Mouse (Mus musculus) bone marrow, adult 2 months (tissue): ENCODE results near the gene Iqch. TPM values are rescaled to one million over a fixed set of nuclear protein-coding genes. Genes with fewer than 3 reads are reported as not detected.

Source experiments
- H3K27ac ChIP-seq: fragments of 200-500 bp; 2 replicates; pipeline ENCODE4 v1.5.1; 2012; ENCODE audit warnings: low read depth, mild to moderate bottlenecking, control low read depth, inconsistent platforms, low read length; ENCODE audit not compliant: control insufficient read depth, poor library complexity, insufficient read depth
- H3K4me1 ChIP-seq: fragments of 200-500 bp; 2 replicates; pipeline ENCODE4 v1.6.1; 2011; ENCODE audit warnings: low read length; ENCODE audit not compliant: control insufficient read depth, insufficient read depth
- H3K4me3 ChIP-seq: fragments of 200-500 bp; replicated peaks from 2 replicates; pipeline ENCODE3; 2011; ENCODE audit warnings: mild to moderate bottlenecking, low read depth, low read length, control low read depth; ENCODE audit not compliant: control insufficient read depth
- CTCF ChIP-seq: fragments of 200-500 bp; IDR thresholded peaks from 2 replicates; pipeline ENCODE4 v1.5.1; 2011; ENCODE audit warnings: low read length, control low read depth; ENCODE audit not compliant: control insufficient read depth, insufficient read depth
- POLR2A ChIP-seq: fragments of 200-500 bp; IDR thresholded peaks from 2 replicates; pipeline ENCODE4 v1.6.1; 2011; ENCODE audit warnings: low read depth, mild to moderate bottlenecking, control low read depth, low read length, borderline replicate concordance; ENCODE audit not compliant: control insufficient read depth
- WGBS: fragments of 180-500 bp; shearing (Covaris S2); methylation state at CpG from one replicate; pipeline ENCODE4 v1.1.7; 2018; 5-methylcytosine and 5-hydroxymethylcytosine counted together
- polyA plus RNA-seq: library from polyadenylated mRNA; stranded (reverse); fragments of >200 nt; gene quantifications from 2 replicates; pipeline ENCODE4 v1.2.4, GENCODE M21; 2011; ENCODE audit warnings: low replicate concordance; ENCODE audit not compliant: missing spikeins, insufficient read depth, insufficient read length

Iqch gene
- not detected in 2 replicates for polyA plus RNA-seq

DNA sequence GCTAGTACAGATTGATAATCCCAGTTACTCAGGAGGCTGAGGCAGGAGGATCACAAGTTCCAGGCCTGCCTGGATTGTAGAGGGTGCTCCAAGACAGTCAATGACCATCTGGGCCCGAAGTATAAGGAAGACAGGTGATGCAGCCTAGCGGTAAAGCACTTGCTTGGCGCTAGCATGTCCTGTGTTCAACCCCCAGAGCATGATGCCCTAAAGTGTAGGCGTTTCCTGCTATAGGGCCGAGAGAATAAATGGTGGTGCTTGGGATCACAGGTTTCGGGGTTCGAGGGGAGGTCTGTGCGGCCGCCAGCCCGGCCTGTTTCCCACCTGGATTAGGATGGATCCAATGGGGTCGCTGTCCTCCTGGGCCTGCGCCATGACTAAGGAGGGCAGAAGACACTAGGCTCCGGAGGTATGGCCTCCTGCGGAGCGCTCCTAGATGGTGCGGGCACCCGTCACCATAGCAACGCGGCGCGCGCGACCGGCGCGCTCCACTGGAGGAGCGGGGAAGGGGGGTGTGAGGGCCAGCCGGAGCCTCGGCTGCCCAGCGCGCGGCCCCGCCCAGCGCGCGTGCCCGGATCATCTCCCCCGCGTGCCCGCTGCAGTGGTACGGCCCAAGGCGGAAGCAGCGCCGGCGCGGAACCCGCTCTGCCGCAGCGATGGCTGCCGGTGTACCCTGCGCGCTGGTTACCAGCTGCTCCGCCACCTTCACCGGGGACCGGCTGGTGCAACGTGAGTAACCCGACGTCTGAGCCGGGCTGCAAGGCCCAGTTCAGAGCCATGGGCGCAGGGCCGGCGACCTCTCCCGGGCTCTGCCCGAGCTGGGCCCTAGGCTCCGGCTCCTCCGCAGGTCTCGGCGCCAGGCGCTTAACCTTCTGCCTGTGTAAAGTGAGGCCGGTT lies at the start of gene Iqch, which contains the start of gene Aagab:
TSS of gene Iqch (minus strand) at position 451 of the 897 bp plus-strand sequence.
TSS of gene Aagab (plus strand) at position 618 of the 897 bp plus-strand sequence.
- Histone ChIP-seq H3K4me3 (peak within 1 kb of the TSS; percentile 92), H3K4me1 (peaks cover 6% of the 10 kb centered on the region), H3K27ac (peak within 1 kb of the TSS; percentile 16; the same call in 1 of the 2 replicates)
- TF ChIP-seq POLR2A = peak; percentile 94
- 0 out of 2 replicates have a peak, but pooled peaks have one; percentile 9 for TF ChIP-seq CTCF
- WGBS = 1% methylated on average over 70 of the region's 70 CpGs

- Histone ChIP-seq H3K4me1 (no peaks in the 10 kb centered on the region), H3K4me3 (no peak overlapping the region), H3K27ac (no peak overlapping the region)
- no peak for TF ChIP-seq POLR2A
- 88% methylated on average over 11 of the region's 11 CpGs for WGBS
These were observed 49.3 kb upstream of the Iqch start for GRCm38 (mm10) chr9:63651594-63651993.

DNA sequence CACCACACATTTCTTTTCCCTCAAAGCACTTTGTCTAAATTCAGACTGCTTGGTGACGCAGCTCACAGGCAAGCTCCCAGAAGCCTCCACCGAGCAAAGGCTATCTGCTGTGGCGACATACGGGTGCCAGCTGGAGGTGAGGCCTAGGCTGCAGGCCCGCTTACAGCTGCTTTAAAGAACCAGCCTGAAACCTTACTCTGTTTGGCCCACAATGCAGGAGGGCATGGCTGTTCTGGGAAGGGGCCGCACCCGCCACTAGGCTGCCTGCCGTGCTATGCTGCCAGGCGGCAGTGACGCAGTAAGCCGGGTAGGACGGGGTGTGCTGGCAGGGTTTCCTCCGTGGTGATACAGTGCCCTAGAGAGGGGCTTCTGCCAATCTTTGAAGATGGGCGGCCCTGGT lies 48.6 kb upstream of the Iqch start:
- WGBS = 89% methylated on average over 14 of the region's 14 CpGs
- Histone ChIP-seq H3K4me1 (no peaks in the 10 kb centered on the region), H3K4me3 (no peak overlapping the region), H3K27ac (no peak overlapping the region)
- no peak for TF ChIP-seq CTCF
- no peak for TF ChIP-seq POLR2A

GRCm38 (mm10) chr9:63649841-63650545 lies 47.7 kb upstream of the Iqch start:
- Histone ChIP-seq H3K4me3 (no peak overlapping the region), H3K4me1 (no peaks in the 10 kb centered on the region), H3K27ac (no peak overlapping the region)
- no peak for TF ChIP-seq POLR2A
- TF ChIP-seq CTCF = peak; percentile 46
- WGBS = 77% methylated on average over 8 of the region's 8 CpGs

GRCm38 (mm10) chr9:63648520-63648918 lies 46.2 kb upstream of the Iqch start:
- peaks cover 2% of the 10 kb centered on the region; the same call in 1 of the 2 replicates for H3K4me1 ChIP-seq
- no peak overlapping the region for H3K27ac ChIP-seq
- WGBS = 84% methylated on average over 9 of the region's 9 CpGs
- no peak for TF ChIP-seq POLR2A
- TF ChIP-seq CTCF = no peak
- H3K4me3 ChIP-seq = no peak overlapping the region

DNA sequence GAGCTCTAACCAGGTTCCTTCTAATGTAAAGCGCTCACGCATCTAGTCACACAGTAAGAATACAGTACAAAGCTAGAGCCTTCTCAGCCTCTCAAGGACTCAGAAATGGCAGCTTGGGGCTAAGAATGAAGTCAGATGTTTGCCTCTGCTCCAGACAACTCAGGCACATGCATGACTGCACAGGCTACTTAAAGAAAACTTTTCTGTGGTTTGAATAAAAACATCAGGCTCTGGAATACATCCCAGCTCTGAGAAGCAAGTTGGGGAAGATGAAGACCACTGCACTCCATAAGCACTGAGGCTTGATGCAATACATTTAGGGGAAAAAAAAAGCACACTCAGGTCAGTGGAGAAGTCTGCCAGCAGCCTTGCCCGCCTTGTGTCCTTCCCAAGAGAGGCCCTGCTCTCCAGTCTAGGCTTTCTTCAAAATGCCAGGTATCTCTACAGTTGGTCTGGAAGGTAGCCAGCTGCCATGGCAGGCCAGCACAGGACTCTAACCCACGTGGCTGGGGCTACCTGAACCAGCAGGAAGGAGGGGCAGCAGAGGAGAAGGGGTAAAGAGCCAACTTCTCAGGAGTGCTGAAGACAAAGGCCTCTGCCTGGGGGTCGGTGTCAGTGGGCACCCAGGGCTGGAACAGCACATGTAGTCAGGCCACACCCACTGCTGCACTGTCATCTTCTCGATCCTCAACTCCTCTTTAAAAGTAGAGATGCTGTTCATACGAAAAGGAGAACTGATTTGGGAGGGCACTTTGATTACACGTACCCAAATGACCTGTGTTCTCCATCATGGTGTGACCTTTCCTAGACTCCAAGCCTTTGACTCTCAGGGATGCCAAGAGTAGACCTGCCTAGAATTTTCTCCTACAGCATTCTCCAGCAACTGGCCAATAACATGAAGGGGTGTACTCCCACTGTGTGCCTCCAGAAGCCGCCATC lies 45.6 kb upstream of the Iqch start:
- peaks cover 2% of the 10 kb centered on the region for H3K4me1 ChIP-seq
- no peak overlapping the region for H3K27ac ChIP-seq
- WGBS = 55% methylated on average over 9 of the region's 9 CpGs
- no peak overlapping the region for H3K4me3 ChIP-seq
- TF ChIP-seq POLR2A (no peak), CTCF (no peak)

DNA sequence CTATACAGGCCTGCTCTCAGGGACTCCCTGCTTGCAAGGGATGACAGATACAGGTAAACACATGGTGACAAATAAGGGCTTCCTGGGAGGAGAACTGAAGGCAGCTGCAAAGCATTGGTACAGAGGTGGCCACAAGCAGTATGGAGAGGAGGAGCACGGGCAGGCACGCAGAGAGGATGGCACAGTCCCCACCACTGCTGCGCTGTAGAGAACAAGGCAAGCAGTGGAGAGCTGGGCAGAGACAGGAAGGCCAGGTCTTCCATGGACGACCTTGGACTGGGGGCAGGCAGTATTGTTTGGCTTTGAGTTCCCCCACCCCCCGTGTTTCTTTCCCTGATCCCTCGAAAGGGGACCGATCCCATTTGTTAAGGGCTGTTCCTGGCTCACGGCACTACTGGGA lies 42.8 kb upstream of the Iqch start:
- Histone ChIP-seq H3K4me1 (peaks cover 2% of the 10 kb centered on the region), H3K27ac (no peak overlapping the region), H3K4me3 (no peak overlapping the region)
- no peak for TF ChIP-seq POLR2A
- TF ChIP-seq CTCF = no peak
- WGBS = 89% methylated on average over 8 of the region's 8 CpGs
